Mouse (Mus musculus) heart, postnatal 0 days (tissue): Measurements from ENCODE around the gene Spaar.

ENCODE experiments used
- CTCF ChIP-seq: IDR thresholded peaks from 2 replicates; pipeline ENCODE4 v1.5.1; 2016; ENCODE audit warnings: antibody characterized with exemption, control low read depth, low read depth
- EP300 ChIP-seq: IDR thresholded peaks from 2 replicates; pipeline ENCODE4 v1.6.1; 2016; ENCODE audit warnings: antibody characterized with exemption, low read depth

GRCm38 (mm10) chr4:43727718-43728575, 1.9 kb upstream of the Spaar start:
- TF ChIP-seq CTCF: no peak
- no peak for TF ChIP-seq EP300
